Mouse (Mus musculus) lung, postnatal 0 days (tissue): ENCODE measurements around the gene Sez6l. TPM values are rescaled to one million over a fixed set of nuclear protein-coding genes. Genes with fewer than 3 reads are reported as not detected.

ENCODE experiments used
- ATAC-seq: fragments of 200-750 bp; cut with Nextera tagmentation; 2 replicates; pipeline ENCODE4 v1.8.0; 2017; ENCODE audit warnings: moderate library complexity
- DNase-seq: peaks from one replicate; pipeline ENCODE4 v3.0.0-alpha.2; 2016; ENCODE audit warnings: low spot score
- H3K27ac ChIP-seq: fragments of 300-500 bp; sonication (generic); 2 replicates; pipeline ENCODE4 v1.5.1; 2014; ENCODE audit warnings: antibody characterized with exemption, mild to moderate bottlenecking, low read length, mixed read lengths
- H3K27me3 ChIP-seq: fragments of 300-500 bp; sonication (generic); replicated peaks from 2 replicates; pipeline ENCODE4 v1.6.1; 2014; ENCODE audit warnings: low read length, mixed read lengths; ENCODE audit not compliant: insufficient read depth
- H3K36me3 ChIP-seq: fragments of 300-500 bp; sonication (generic); 2 replicates; pipeline ENCODE4 v1.6.1; 2014; ENCODE audit warnings: low read length, mixed read lengths; ENCODE audit not compliant: insufficient read depth
- H3K4me1 ChIP-seq: fragments of 300-500 bp; sonication (generic); 2 replicates; pipeline ENCODE4 v1.6.1; 2014; ENCODE audit warnings: antibody characterized with exemption, low read depth, low read length, mixed read lengths; ENCODE audit not compliant: insufficient read depth
- H3K4me2 ChIP-seq: fragments of 300-500 bp; sonication (generic); replicated peaks from 2 replicates; pipeline ENCODE4 v1.6.1; 2014; ENCODE audit warnings: low read depth, mild to moderate bottlenecking, low read length, moderate library complexity, mixed read lengths
- H3K4me3 ChIP-seq: fragments of 300-500 bp; sonication (generic); 2 replicates; pipeline ENCODE4 v1.5.1; 2014; ENCODE audit warnings: low read depth, low read length
- H3K9ac ChIP-seq: fragments of 300-500 bp; sonication (generic); replicated peaks from 2 replicates; pipeline ENCODE4 v1.6.1; 2014; ENCODE audit warnings: low read depth, mild to moderate bottlenecking
- H3K9me3 ChIP-seq: fragments of 300-500 bp; sonication (generic); 2 replicates; pipeline ENCODE4 v1.6.1; 2016; ENCODE audit warnings: low read length, mixed read lengths
- CTCF ChIP-seq: IDR thresholded peaks from 2 replicates; pipeline ENCODE4 v1.5.1; 2016; ENCODE audit warnings: antibody characterized with exemption, mild to moderate bottlenecking
- EP300 ChIP-seq: IDR thresholded peaks from 2 replicates; pipeline ENCODE4 v1.6.1; 2016; ENCODE audit warnings: antibody characterized with exemption, mild to moderate bottlenecking, control low read depth
- WGBS: fragments of 180-500 bp; shearing (Covaris S2); extraction: QIAGEN DNeasy Blood & Tissue Kit; methylation state at CpG from one replicate; pipeline ENCODE4 v1.1.7; 2014; 5-methylcytosine and 5-hydroxymethylcytosine counted together
- polyA plus RNA-seq: library from polyadenylated mRNA; unstranded; fragments of >200 nt; fragmentation: Nextera tagmentation; extraction: Ambion mirVana; gene quantifications from 2 replicates; pipeline ENCODE4 v1.2.1, GENCODE M21; 2015

Gene Sez6l
- polyA plus RNA-seq, 1 experiment from 2014 or later, result 0.11 TPM

GRCm38 (mm10) chr5:112575151-112575915 is 1.7 kb downstream of the Sez6l start:
- Histone ChIP-seq H3K9ac (no peak overlapping the region), H3K36me3 (no peaks in the 10 kb centered on the region), H3K4me2 (no peak overlapping the region), H3K27ac (no peak overlapping the region), H3K4me1 (no peaks in the 10 kb centered on the region), H3K9me3 (no peaks in the 10 kb centered on the region), H3K4me3 (no peak overlapping the region), H3K27me3 (peaks cover 41% of the 10 kb centered on the region)
- DNase-seq (no peak), ATAC-seq (no peak)
- TF ChIP-seq EP300, result no peak
- TF ChIP-seq CTCF, result no peak
- 6% methylated on average over 12 of the region's 12 CpGs for WGBS

DNA sequence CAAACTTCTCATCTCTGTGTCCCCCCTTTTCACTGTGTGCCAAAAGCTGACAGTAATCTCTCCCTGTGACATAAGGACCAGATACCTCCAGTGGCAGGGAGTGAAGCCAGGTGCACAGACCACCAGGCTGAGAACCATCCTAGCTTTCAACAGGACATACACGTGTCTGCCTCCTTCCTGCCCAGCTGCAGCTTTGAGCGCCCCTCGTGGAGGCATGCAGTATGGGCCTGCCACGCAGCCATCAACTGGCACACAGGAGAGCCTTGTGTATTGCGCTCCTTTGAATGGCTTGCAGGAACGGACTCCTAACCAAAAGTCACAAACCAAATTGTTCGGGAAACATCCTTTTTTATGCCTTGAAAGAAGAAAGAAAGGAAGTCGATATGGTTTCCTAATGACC is 3.1 kb downstream of the Sez6l start:
- no peaks in the 10 kb centered on the region for H3K9me3 ChIP-seq
- no peak overlapping the region for H3K4me3 ChIP-seq
- H3K36me3 ChIP-seq, result no peaks in the 10 kb centered on the region
- DNase-seq (peak; percentile 40), ATAC-seq (no peak)
- TF ChIP-seq CTCF (peak; percentile 89), EP300 (no peak)
- no peaks in the 10 kb centered on the region for H3K4me1 ChIP-seq
- no peak overlapping the region for H3K27ac ChIP-seq
- WGBS, result 9% methylated on average over 8 of the region's 8 CpGs
- H3K27me3 ChIP-seq, result peaks cover 41% of the 10 kb centered on the region
- no peak overlapping the region for H3K4me2 ChIP-seq
- no peak overlapping the region for H3K9ac ChIP-seq

GRCm38 (mm10) chr5:112572217-112572616 is 4.8 kb downstream of the Sez6l start:
- no peak for DNase-seq
- no peak for ATAC-seq

DNA sequence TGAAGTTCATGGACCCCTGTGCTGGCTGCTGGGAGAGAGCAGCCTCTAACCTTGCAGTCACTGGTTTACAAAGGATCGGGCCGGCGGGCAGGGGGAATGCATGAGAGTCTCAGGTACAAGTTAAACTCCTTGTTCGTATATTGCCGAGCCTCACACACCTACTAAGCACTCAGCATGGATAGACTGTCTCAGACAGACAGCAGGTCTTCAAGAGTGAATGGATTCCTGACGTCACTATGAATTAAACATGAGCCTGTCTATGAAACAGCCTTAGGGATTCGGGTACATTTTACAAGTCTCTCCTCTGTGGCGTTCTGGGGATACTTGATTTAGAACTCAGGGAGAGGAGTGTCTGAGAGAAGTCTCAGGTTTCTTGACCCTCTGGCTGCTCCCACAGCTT is 11.5 kb downstream of the Sez6l start:
- Histone ChIP-seq H3K36me3 (no peaks in the 10 kb centered on the region), H3K4me3 (no peak overlapping the region), H3K9me3 (no peaks in the 10 kb centered on the region), H3K4me2 (no peak overlapping the region), H3K4me1 (no peaks in the 10 kb centered on the region), H3K27ac (no peak overlapping the region), H3K27me3 (no peaks in the 10 kb centered on the region), H3K9ac (no peak overlapping the region)
- no peak for TF ChIP-seq CTCF
- no peak for TF ChIP-seq EP300
- 58% methylated on average over 8 of the region's 8 CpGs for WGBS
- DNase-seq (no peak), ATAC-seq (no peak)

More at GRCm38 (mm10) chr5:112572217-112572616, 4.8 kb downstream of the Sez6l start:
- no peak overlapping the region for H3K9ac ChIP-seq
- peaks cover 26% of the 10 kb centered on the region for H3K27me3 ChIP-seq
- no peaks in the 10 kb centered on the region for H3K4me1 ChIP-seq
- 57% methylated on average over 2 of the region's 2 CpGs for WGBS
- no peak overlapping the region for H3K4me2 ChIP-seq
- no peak overlapping the region for H3K4me3 ChIP-seq
- no peak overlapping the region for H3K27ac ChIP-seq
- H3K36me3 ChIP-seq, result no peaks in the 10 kb centered on the region
- H3K9me3 ChIP-seq, result no peaks in the 10 kb centered on the region
- no peak for TF ChIP-seq CTCF
- TF ChIP-seq EP300, result no peak

- Histone ChIP-seq H3K4me3 (no peak overlapping the region), H3K4me2 (no peak overlapping the region), H3K9me3 (no peaks in the 10 kb centered on the region), H3K36me3 (no peaks in the 10 kb centered on the region), H3K9ac (no peak overlapping the region), H3K4me1 (no peaks in the 10 kb centered on the region), H3K27me3 (no peaks in the 10 kb centered on the region), H3K27ac (no peak overlapping the region)
- ATAC-seq, result no peak
- DNase-seq, result no peak
- 90% methylated on average over 17 of the region's 17 CpGs for WGBS
- TF ChIP-seq EP300 (no peak), CTCF (no peak)
These were observed 11.9 kb downstream of the Sez6l start for GRCm38 (mm10) chr5:112565083-112565482.

- no peak for ATAC-seq
- H3K4me1 ChIP-seq, result no peaks in the 10 kb centered on the region
- H3K36me3 ChIP-seq, result no peaks in the 10 kb centered on the region
- DNase-seq, result no peak
- no peak overlapping the region for H3K4me2 ChIP-seq
- no peak overlapping the region for H3K27ac ChIP-seq
- no peaks in the 10 kb centered on the region for H3K9me3 ChIP-seq
- no peak overlapping the region for H3K9ac ChIP-seq
- WGBS, result 72% methylated on average over 15 of the region's 15 CpGs
- no peak for TF ChIP-seq CTCF
- TF ChIP-seq EP300, result no peak
- H3K27me3 ChIP-seq, result no peaks in the 10 kb centered on the region
- H3K4me3 ChIP-seq, result no peak overlapping the region
These were observed 16.0 kb downstream of the Sez6l start for GRCm38 (mm10) chr5:112560869-112561499.
